9 mouse cellular contexts compared by ENCODE assay signal in the genomic region with DNA sequence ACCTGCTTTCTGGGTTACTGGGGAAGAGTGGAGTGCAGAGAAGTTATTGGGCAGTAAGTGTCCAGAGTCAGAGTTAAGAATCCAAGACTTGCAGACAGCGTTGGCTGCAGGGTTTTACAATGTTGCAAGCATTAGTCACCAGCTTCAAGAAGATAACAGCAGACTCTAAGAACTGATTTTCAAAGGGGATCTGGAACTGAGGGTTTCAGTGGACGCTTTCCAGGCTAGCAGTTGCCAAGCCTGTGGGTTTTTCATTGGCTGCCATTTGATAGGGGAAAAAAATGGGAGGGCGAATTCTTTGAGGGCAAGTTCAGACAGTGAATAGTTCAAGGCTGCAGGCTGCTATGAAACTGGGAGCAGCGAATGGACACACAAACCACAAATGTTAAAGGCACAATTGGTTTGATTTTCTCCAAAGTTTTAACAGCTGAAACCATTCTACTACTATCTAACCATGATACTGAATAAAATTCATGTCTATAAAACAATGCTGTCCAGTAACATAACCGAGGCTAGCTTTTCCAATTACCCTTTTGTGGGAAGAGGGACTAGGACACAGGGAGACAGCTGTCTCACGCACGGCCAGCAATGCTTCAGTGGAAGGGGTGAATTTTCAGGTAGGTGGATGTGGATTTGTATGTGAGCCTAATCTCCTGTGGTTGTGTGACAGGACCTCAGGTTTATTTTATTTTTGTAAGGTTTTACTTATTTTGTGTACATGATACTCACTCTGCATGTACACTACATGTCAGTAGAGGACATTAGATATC.
DNase-seq lines count a peak whose midpoint lies in the region; ATAC-seq lines count a peak whose summit lies in the region.
"Had no signal": no experiment of that assay in that cellular context is flagged by ENCODE, and none has a peak within 500 bp of the region (broad histone marks: within the 10 kb centered on the region; RNA-seq: fewer than 3 reads in every experiment).

No protein-coding gene starts in this region.

- no peak overlapping the region for H3K4me3 ChIP-seq in embryonic facial prominence, embryonic 14.5 days (ENCODE audit: low read depth, low read length)
- H3K4me3 ChIP-seq: embryonic facial prominence, embryonic 12.5 days had no signal

- no peak overlapping the region for H3K4me2 ChIP-seq in embryonic facial prominence, embryonic 14.5 days (ENCODE audit: low read depth, low read length)
- H3K4me2 ChIP-seq: embryonic facial prominence, embryonic 12.5 days had no signal

- ATAC-seq in embryonic facial prominence, embryonic 14.5 days (ENCODE audit: low read depth): no peak
- ATAC-seq in megakaryocyte-erythroid progenitor cell, adult 5-6 weeks (replicated peaks; ENCODE audit: low FRiP score, low TSS enrichment, poor library complexity, severe bottlenecking): no peak
- ATAC-seq in monocyte, adult 5-6 weeks (replicated peaks; ENCODE audit: insufficient number of reproducible peaks, low FRiP score, low TSS enrichment, poor library complexity, severe bottlenecking): no peak

- 60% methylated on average over 7 of the region's 7 CpGs for WGBS in embryonic facial prominence, embryonic 14.5 days

- H3K27me3 ChIP-seq in embryonic facial prominence, embryonic 14.5 days (replicated peaks; ENCODE audit: control insufficient read depth, insufficient read depth, low read length): no peaks in the 10 kb centered on the region
- H3K27me3 ChIP-seq: embryonic facial prominence, embryonic 12.5 days had no signal

- H3K9ac ChIP-seq in embryonic facial prominence, embryonic 14.5 days (ENCODE audit: low read depth, low read length): no peak overlapping the region
- H3K9ac ChIP-seq: embryonic facial prominence, embryonic 12.5 days had no signal

- no peaks in the 10 kb centered on the region for H3K9me3 ChIP-seq in embryonic facial prominence, embryonic 14.5 days (ENCODE audit: control insufficient read depth, low read length)
- H3K9me3 ChIP-seq: embryonic facial prominence, embryonic 12.5 days had no signal

- peak; percentile 90 to 94 for DNase-seq in adrenal gland, adult (ENCODE audit: inconsistent age in 2 of 2, low spot score in 1 of 2)
- no peak for DNase-seq in adrenal gland, postnatal 4 days (ENCODE audit: low spot score in 2 of 2)
- DNase-seq in embryonic facial prominence, embryonic 14.5 days (ENCODE audit: low spot score): peak; percentile 67
- DNase-seq in heart, postnatal 36 days: peak; percentile 66 to 71
- peak; percentile 38 for DNase-seq in ovary, postnatal 14 days (ENCODE audit: low spot score)
- DNase-seq in cerebellum, adult 9-10 months: no peak

- peaks cover 24% of the 10 kb centered on the region for H3K4me1 ChIP-seq in embryonic facial prominence, embryonic 14.5 days (ENCODE audit: control insufficient read depth, insufficient read depth, low read length)

- H3K27ac ChIP-seq in embryonic facial prominence, embryonic 14.5 days (replicated peaks; ENCODE audit: low read depth, low read length): peak overlapping the region; percentile 63
- H3K27ac ChIP-seq: embryonic facial prominence, embryonic 12.5 days had no signal

- intact Hi-C loops in heart, postnatal 36 days (cut with DNase I): no loop called here

- no peaks in the 10 kb centered on the region for H3K36me3 ChIP-seq in embryonic facial prominence, embryonic 14.5 days (ENCODE audit: control insufficient read depth, insufficient read depth, low read length)
- H3K36me3 ChIP-seq: embryonic facial prominence, embryonic 12.5 days had no signal

Comparison
In these comparisons a context has a peak if more than half of its experiments do, and no peak if none do; other contexts are left out.
1. DNase-seq: peak in adrenal gland, adult (2 of 2), embryonic facial prominence, embryonic 14.5 days (single experiment), heart, postnatal 36 days (2 of 2) and ovary, postnatal 14 days (single experiment); none in adrenal gland, postnatal 4 days (0 of 2) and cerebellum, adult 9-10 months (single experiment).